Mouse (Mus musculus) frontal cortex, postnatal 10 days (tissue): Measurements from ENCODE around the gene B4galt5.

Source experiments
- DNase-seq, 2 experiments: peaks; one replicate each; pipeline ENCODE4 v3.0.0; 2022; ENCODE audit warnings: low spot score in 2 of 2, mixed read lengths in 1 of 2

Gene B4galt5

DNA sequence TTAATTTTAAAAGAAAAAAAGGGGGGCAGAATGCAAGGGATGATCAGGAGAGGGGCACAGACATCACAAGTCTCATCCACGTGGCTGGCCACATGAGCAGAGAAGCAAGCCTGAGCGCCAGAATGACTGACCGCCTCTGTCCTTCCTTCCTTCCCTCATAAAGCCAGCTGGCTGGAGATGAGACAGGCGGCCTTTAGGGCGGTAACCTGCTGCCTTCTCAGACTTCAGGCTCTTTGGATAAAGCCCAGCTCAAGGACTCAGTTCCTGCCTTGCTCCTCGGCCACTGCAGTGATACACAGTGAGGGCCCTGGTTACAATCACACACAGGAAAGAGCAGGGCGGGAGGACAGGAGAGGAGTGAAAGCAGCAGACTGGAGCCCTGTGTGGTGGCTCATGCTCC, 94.8 kb downstream of the B4galt5 start:
- DNase-seq: no peak

DNA sequence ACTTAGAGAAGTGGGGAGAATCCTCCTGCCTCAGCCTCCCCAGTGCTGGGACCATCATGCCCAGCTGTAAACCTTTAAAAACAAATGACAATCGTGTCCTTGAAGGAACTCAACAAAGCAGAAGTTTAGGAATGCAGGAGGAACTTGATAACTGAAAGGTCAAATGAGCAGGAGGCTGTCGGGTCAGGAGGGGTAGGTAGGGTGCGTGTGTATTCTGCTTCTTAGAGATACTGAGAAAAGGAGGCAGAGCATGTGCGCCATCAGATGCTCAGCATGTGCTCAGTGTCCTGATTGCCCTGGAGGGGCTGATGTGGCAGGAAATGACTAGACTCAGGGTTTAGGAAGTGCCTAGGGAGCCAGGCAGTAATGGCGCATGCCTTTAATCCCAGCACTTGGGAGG, 95.5 kb downstream of the B4galt5 start:
- DNase-seq: no peak

DNA sequence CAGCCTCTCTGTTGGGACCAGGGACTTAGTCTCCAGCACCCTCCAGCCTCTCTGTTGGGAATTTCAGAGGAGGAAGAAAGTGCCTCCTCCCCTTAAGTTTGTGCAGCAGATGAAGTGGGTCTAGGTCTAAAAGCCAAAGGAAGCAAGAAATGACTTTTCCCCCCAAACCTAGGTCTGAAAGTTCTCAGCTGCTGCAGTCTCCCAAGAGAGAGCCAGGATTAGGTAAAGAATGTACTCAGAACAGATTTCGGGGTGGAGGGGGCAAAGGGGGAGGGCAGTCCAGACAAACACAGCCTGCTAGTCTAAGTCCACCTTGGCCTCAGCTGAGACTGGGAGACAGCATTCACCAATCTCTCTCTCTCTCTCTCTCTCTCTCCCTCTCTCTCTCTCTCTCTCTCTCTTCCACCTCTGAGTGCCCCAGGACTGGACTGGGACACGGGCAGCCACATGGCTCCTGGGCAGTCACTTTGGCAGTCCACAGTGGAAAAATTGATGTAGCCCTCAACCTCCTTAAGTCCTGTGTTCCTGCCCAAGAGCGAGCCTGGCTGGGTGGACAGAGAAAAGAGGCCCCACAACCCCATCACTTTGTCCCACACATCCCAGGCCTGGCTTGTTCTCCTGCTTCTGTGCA, 96.8 kb downstream of the B4galt5 start:
- no peak for DNase-seq

DNA sequence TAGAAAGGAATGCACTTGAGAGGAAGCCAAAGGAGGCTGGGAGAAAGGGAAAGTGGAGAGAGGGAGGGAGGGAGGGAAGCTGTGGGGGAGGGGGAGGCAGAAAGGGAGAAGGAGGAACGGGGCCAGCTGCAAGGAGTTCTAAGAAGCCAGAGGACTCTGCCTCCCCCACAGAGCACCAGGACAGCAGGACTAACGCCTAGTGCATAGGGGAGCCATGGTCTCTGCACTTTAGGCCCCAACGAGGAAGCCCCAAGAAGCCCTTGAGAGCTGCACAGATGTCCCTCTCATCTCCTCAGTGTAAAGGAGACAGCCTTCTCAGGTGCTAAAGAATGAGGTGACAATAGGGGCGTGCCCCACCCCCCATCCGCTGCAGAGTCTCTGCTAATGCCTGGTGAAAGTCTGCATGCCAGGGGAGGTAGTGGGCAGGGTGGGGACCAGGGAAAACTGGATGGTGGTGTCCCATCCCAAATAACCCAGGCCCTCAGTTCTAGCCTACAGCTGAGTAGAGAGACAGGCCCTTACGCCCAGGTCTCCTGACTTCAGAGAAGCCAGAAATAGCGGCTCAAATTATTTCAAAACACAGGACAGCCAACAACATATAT, 98.1 kb downstream of the B4galt5 start:
- no peak for DNase-seq

DNA sequence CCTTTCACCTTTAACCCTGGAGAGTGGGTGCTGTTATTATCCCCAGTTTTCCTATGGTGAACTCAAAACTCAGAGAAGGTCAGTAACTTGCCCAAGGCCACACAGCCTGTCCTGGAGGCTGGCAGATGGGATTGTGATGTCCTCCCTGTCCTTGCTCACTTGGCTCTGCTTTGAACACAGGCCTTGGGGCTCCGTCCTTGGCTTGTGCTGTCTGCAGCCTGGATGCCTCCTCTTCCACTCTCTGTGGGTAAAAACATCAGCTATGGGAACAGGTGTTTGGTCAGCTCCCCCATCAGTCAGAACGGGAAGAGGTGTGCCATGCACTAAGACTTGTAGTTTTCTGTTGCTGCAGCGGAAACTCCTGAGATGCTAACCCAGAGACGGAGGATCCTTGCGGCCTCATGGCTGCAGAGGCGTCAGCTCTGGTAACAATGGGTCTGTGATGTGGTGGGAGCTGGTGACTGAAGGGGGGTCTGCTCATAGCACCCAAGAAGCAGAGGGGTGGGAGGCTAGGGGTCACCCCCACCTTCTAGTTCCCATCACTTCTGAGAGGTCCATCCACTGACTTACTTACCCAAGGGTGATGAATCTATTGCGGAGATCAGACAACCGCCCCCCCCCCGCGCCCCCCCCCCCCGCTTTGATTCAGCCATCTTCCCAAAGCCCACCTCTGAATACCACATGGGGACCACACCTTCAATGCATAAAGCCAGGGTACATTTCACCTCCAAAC, 98.8 kb downstream of the B4galt5 start:
- DNase-seq: no peak

DNA sequence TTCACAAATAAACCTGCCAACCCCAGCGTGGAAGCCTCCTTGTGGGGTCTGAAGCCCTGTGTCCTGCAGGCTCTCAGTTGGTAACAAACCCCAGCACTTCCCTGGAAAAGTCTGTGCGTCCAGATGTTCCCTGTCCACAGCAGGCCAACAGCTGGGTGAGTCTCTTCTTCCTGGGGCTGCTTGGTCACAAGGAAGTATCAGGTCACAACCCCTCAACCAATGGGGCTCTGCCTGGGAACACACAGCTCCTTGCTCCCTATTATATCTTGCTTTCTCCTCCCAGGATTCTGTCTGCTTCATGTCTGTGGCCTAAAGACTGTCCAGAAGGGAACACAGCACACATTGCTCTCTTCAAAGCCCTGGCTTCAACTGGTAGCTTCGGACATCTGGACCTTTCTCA, 99.4 kb downstream of the B4galt5 start:
- no peak for DNase-seq
